Mouse (Mus musculus): ENCODE results near the gene Galnt2.

Galnt2 gene

GRCm38 (mm10) chr8:124272792-124273191 is 41.6 kb downstream of the Galnt2 start:
- DNase-seq (ENCODE audit: low spot score), result no peak

- no peak for DNase-seq (ENCODE audit: low spot score)
Measured at GRCm38 (mm10) chr8:124273606-124274218, 42.5 kb downstream of the Galnt2 start.

- DNase-seq (ENCODE audit: low spot score), result no peak
Measured at GRCm38 (mm10) chr8:124274441-124275120, 43.4 kb downstream of the Galnt2 start.

- DNase-seq (ENCODE audit: low spot score), result no peak
Measured at GRCm38 (mm10) chr8:124275377-124276071, 44.3 kb downstream of the Galnt2 start.

GRCm38 (mm10) chr8:124277951-124278910 is 47.0 kb downstream of the Galnt2 start:
- peak; percentile 43 for DNase-seq (ENCODE audit: low spot score)

GRCm38 (mm10) chr8:124278956-124279689 is 47.9 kb downstream of the Galnt2 start:
- DNase-seq (ENCODE audit: low spot score), result no peak

GRCm38 (mm10) chr8:124279690-124279985 is 48.4 kb downstream of the Galnt2 start:
- DNase-seq (ENCODE audit: low spot score), result no peak

- DNase-seq (ENCODE audit: low spot score), result peak; percentile 40
Measured at GRCm38 (mm10) chr8:124281700-124282541, 50.7 kb downstream of the Galnt2 start.

- peak; percentile 72 for DNase-seq (ENCODE audit: low spot score)
Measured at GRCm38 (mm10) chr8:124282878-124283630, 51.9 kb downstream of the Galnt2 start.

GRCm38 (mm10) chr8:124283644-124284332 is 52.6 kb downstream of the Galnt2 start:
- peak; percentile 85 for DNase-seq (ENCODE audit: low spot score)

GRCm38 (mm10) chr8:124284333-124284711 is 53.1 kb downstream of the Galnt2 start:
- DNase-seq (ENCODE audit: low spot score), result peak; percentile 87

GRCm38 (mm10) chr8:124284984-124285576 is 53.9 kb downstream of the Galnt2 start:
- peak; percentile 66 for DNase-seq (ENCODE audit: low spot score)

- peak; percentile 70 for DNase-seq (ENCODE audit: low spot score)
Measured at GRCm38 (mm10) chr8:124286461-124287124, 55.4 kb downstream of the Galnt2 start.

GRCm38 (mm10) chr8:124288215-124288864 is 57.1 kb downstream of the Galnt2 start:
- DNase-seq (ENCODE audit: low spot score), result no peak

GRCm38 (mm10) chr8:124289481-124290050 is 58.4 kb downstream of the Galnt2 start:
- no peak for DNase-seq (ENCODE audit: low spot score)

GRCm38 (mm10) chr8:124290911-124291691 is 59.9 kb downstream of the Galnt2 start:
- peak; percentile 77 for DNase-seq (ENCODE audit: low spot score)

- DNase-seq (ENCODE audit: low spot score), result no peak
Measured at GRCm38 (mm10) chr8:124291693-124292092, 60.5 kb downstream of the Galnt2 start.
